Mouse (Mus musculus): ENCODE measurements around the gene Adora2a. TPM values are rescaled to one million over a fixed set of nuclear protein-coding genes. Genes with fewer than 3 reads are reported as not detected.
A peak's percentile ranks its signal among the peaks of the same experiment; 100 is the strongest.

Gene Adora2a
- total and polyA plus RNA-seq, 3 experiments, result 0.04 TPM; not detected in 2

DNA sequence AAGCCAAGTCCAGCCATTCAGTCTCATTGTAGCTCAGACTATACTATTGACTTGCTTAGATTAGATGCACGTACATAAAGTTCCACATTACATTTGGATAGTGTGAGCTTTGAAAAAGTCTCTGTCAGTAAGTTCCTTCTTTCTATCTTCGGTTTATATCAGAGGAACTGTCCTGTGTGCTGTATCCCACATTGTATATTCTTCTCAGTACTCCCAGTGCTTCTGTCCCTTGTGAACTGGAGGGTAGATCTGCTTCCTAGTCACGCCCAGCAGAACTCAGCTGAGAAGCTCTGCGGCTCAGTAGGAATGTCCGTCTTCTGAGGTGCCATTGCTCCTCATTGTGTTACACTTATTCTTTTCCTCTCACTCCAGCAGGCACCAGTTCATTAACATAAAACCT, 18.1 kb upstream of the Adora2a start (continued):
- no peak for TF ChIP-seq CTCF (IDR thresholded peaks at IDR 0.05 in 2 of 3, conservative IDR thresholded peaks at IDR 0.05 in 1 of 3; ENCODE audit: control insufficient read depth in 1 of 3, insufficient read depth in 1 of 3, low read depth in 2 of 3, low read length in 3 of 3, poor library complexity in 1 of 3, severe bottlenecking in 1 of 3)

DNA sequence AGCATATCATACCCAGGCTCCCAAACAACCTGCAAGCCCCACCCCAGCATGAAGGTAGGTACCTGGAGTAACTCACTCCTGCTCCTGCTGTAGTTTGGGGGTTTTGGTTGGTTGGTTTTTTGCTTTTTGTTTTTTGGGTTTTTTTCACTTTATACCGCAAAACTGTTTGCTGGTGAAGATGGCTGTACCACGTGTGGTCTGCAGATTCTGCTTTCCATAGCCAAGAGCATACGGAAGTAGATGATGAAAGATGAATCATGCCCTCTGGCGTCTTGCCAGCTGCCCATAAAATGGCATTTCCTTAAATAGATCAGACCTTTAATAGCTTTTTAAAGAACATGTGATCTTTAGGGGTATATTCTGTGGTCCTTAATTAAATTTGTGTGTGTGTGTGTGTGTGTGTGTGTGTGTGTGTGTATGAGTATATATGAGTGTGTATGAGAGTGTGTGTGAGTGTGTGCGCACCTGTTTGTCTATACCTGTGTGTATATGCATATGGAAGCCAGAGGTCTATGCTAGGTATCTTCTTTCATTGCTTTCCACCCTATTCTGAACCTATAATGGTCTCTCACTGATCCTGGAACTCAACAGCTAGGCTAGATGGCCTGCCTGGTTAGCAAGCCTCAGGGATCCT, 16.8 kb upstream of the Adora2a start:
- H3K79me2 ChIP-seq (ENCODE audit: control insufficient read depth, insufficient read depth, low read length, poor library complexity), result no peaks in the 10 kb centered on the region
- H3K9me3 ChIP-seq (replicated peaks; ENCODE audit: insufficient read depth, low read length), result no peaks in the 10 kb centered on the region
- H3K4me1 ChIP-seq (ENCODE audit: control insufficient read depth in 1 of 2, insufficient read depth in 2 of 2, low read length in 2 of 2), result peaks cover 45 to 53% of the 10 kb centered on the region in 2 experiments
- peak; percentile 98 for DNase-seq (ENCODE audit: low read depth, low spot score)
- H3K4me3 ChIP-seq (ENCODE audit: control insufficient read depth in 1 of 2, insufficient read depth in 1 of 2, low read depth in 2 of 2, low read length in 2 of 2), result no peak overlapping the region
- H3K27me3 ChIP-seq (ENCODE audit: control insufficient read depth in 1 of 2, insufficient read depth in 2 of 2, low read length in 2 of 2), result no peaks in the 10 kb centered on the region
- peak overlapping the region; percentile 93 for H3K27ac ChIP-seq (ENCODE audit: control insufficient read depth, low read depth, low read length)
- H3K9ac ChIP-seq (ENCODE audit: control insufficient read depth, low read depth, low read length, poor library complexity, severe bottlenecking), result peak overlapping the region; percentile 36
- peaks cover 0 to 51% of the 10 kb centered on the region in 2 experiments; a peak in 3 of 4 replicates for H3K36me3 ChIP-seq (ENCODE audit: control insufficient read depth in 1 of 2, insufficient read depth in 2 of 2, low read length in 2 of 2)
- TF ChIP-seq CTCF (IDR thresholded peaks at IDR 0.05 in 2 of 3, conservative IDR thresholded peaks at IDR 0.05 in 1 of 3; ENCODE audit: control insufficient read depth in 1 of 3, insufficient read depth in 1 of 3, low read depth in 2 of 3, low read length in 3 of 3, poor library complexity in 1 of 3, severe bottlenecking in 1 of 3), result no peak
- peak; percentile 92 for TF ChIP-seq RCOR1 (IDR thresholded peaks at IDR 0.05; ENCODE audit: low read depth, low read length)
- TF ChIP-seq ZMIZ1 (IDR thresholded peaks at IDR 0.05; ENCODE audit: low read depth, low read length), result no peak
- TF ChIP-seq JUND (IDR thresholded peaks at IDR 0.05; ENCODE audit: low read depth, low read length), result peak; percentile 91; the same call in 1 of the 2 replicates
- no peak for TF ChIP-seq NELFE (IDR thresholded peaks at IDR 0.05; ENCODE audit: low read depth, low read length)
- no peak for TF ChIP-seq RAD21 (IDR thresholded peaks at IDR 0.05; ENCODE audit: low read depth, low read length)
- peak; percentile 97 for TF ChIP-seq MXI1 (IDR thresholded peaks at IDR 0.05; ENCODE audit: low read depth, low read length)
- TF ChIP-seq CHD1 (IDR thresholded peaks at IDR 0.05; ENCODE audit: low read depth, low read length), result no peak
- peak; percentile 98 for TF ChIP-seq MEF2A (IDR thresholded peaks at IDR 0.05; ENCODE audit: extremely low read depth, insufficient replicate concordance, low read depth, low read length, poor library complexity, severe bottlenecking)
- 0 out of 2 replicates have a peak, but pooled peaks have one; percentile 54 for TF ChIP-seq GABPA (IDR thresholded peaks at IDR 0.05; ENCODE audit: low read depth, low read length)
- TF ChIP-seq MYB (IDR thresholded peaks at IDR 0.05; ENCODE audit: low read depth, low read length), result no peak
- no peak for TF ChIP-seq E2F4 (IDR thresholded peaks at IDR 0.05; ENCODE audit: borderline replicate concordance, low read depth, low read length)
- TF ChIP-seq USF1 (IDR thresholded peaks at IDR 0.05; ENCODE audit: low read depth, low read length), result peak; percentile 91
- no peak for TF ChIP-seq POLR2AphosphoS2 (IDR thresholded peaks at IDR 0.05; ENCODE audit: low read length)
- peak; percentile 99 for TF ChIP-seq ETS1 (IDR thresholded peaks at IDR 0.05; ENCODE audit: low read depth, low read length)
- TF ChIP-seq MYC (IDR thresholded peaks at IDR 0.05; ENCODE audit: low read depth, low read length), result peak; percentile 98
- peak in 1 of 2 experiments; percentile 59; a peak in 2 of 4 replicates for TF ChIP-seq USF2 (IDR thresholded peaks at IDR 0.05; ENCODE audit: borderline replicate concordance in 1 of 2, insufficient read depth in 1 of 2, low read depth in 1 of 2, low read length in 2 of 2)
- peak; percentile 66; the same call in 1 of the 2 replicates for TF ChIP-seq MAFK (IDR thresholded peaks at IDR 0.05; ENCODE audit: borderline replicate concordance, low read depth, low read length)
- no peak for TF ChIP-seq POLR2A (IDR thresholded peaks at IDR 0.05; ENCODE audit: control insufficient read depth in 1 of 2, insufficient read depth in 1 of 2, low read depth in 1 of 2, low read length in 2 of 2, poor library complexity in 1 of 2)
- TF ChIP-seq BHLHE40 (IDR thresholded peaks at IDR 0.05; ENCODE audit: borderline replicate concordance, low read depth, low read length), result peak; percentile 71; the same call in 1 of the 2 replicates
- TF ChIP-seq ZKSCAN1 (IDR thresholded peaks at IDR 0.05; ENCODE audit: low read depth, low read length), result peak; percentile 93
- peak; percentile 86 to 88 for TF ChIP-seq EP300 (IDR thresholded peaks at IDR 0.05; ENCODE audit: low read depth in 1 of 2, low read length in 2 of 2)
- no peak for TF ChIP-seq MAZ (IDR thresholded peaks at IDR 0.05; ENCODE audit: low read depth, low read length)
- TF ChIP-seq SIN3A (IDR thresholded peaks at IDR 0.05; ENCODE audit: low read length), result peak; percentile 94
- no peak for TF ChIP-seq SMC3 (IDR thresholded peaks at IDR 0.05; ENCODE audit: low read depth, low read length)
- peak; percentile 82 for TF ChIP-seq ELF1 (IDR thresholded peaks at IDR 0.05; ENCODE audit: low read depth, low read length)
- TF ChIP-seq CHD2 (IDR thresholded peaks at IDR 0.05; ENCODE audit: low read length), result no peak
- TF ChIP-seq ZC3H11A (IDR thresholded peaks at IDR 0.05; ENCODE audit: low read depth, low read length), result no peak
- TF ChIP-seq UBTF (IDR thresholded peaks at IDR 0.05; ENCODE audit: borderline replicate concordance, insufficient read depth, low read depth, low read length), result no peak
- no peak for TF ChIP-seq NRF1 (IDR thresholded peaks at IDR 0.05; ENCODE audit: insufficient read depth, low read depth, low read length, poor library complexity, severe bottlenecking)
- TF ChIP-seq POLR2AphosphoS5 (IDR thresholded peaks at IDR 0.05; ENCODE audit: borderline replicate concordance, low read depth, low read length), result no peak
- TF ChIP-seq TCF12 (IDR thresholded peaks at IDR 0.05; ENCODE audit: low read depth, low read length), result peak; percentile 74
- peak; percentile 43 for TF ChIP-seq GATA1 (IDR thresholded peaks at IDR 0.05; ENCODE audit: low read depth, low read length)
